Mouse (Mus musculus) lung, postnatal 0 days (tissue): ENCODE data around the gene Gucy2g.

Experiments
- CTCF ChIP-seq: IDR thresholded peaks from 2 replicates; pipeline ENCODE4 v1.5.1; 2016; ENCODE audit warnings: antibody characterized with exemption, mild to moderate bottlenecking
- EP300 ChIP-seq: IDR thresholded peaks from 2 replicates; pipeline ENCODE4 v1.6.1; 2016; ENCODE audit warnings: antibody characterized with exemption, mild to moderate bottlenecking, control low read depth

DNA sequence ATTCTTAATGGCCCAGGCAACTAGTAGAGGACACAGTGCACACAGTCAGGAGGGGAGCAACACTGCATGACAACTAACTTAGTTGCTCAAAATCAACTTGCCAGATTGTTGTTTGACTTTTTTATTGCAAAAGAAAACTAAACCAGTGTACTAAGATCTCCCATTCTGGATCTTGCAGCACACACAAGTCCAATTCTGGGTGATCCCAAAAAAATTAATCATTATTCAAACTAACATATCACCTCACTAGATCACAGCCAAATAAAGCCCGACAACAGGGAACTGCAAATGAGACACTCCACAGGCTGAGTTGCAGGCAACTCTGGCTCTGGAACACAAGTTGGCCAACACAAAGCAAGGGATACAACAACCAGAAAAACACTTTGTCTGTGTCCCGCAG is 74.3 kb downstream of the Gucy2g start:
- TF ChIP-seq CTCF (no peak), EP300 (no peak)
